Mouse (Mus musculus) MEL (cell line): ENCODE data around the gene Rad51b.

Experiments used
- CTCF ChIP-seq, 3 experiments: IDR thresholded peaks in 2 of 3; conservative IDR thresholded peaks in 1 of 3; 2 replicates each; pipeline ENCODE4 v1.5.1; 2011 to 2012; ENCODE audit warnings: low read length in 3 of 3, low read depth in 2 of 3, mild to moderate bottlenecking in 2 of 3, improper control_type of control experiment in 1 of 3, inconsistent platforms in 1 of 3, mixed read lengths in 1 of 3, moderate library complexity in 1 of 3; ENCODE audit not compliant: control insufficient read depth in 1 of 3, insufficient read depth in 1 of 3, poor library complexity in 1 of 3, severe bottlenecking in 1 of 3
- EP300 ChIP-seq, 2 experiments: IDR thresholded peaks; 2 replicates each; pipeline ENCODE4 v1.6.1; 2011; ENCODE audit warnings: improper control_type of control experiment in 2 of 2, low read length in 2 of 2, low read depth in 1 of 2, mild to moderate bottlenecking in 1 of 2
- HCFC1 ChIP-seq: IDR thresholded peaks from 2 replicates; pipeline ENCODE4 v1.6.1; 2012; ENCODE audit warnings: low read depth, mild to moderate bottlenecking, inconsistent platforms, low read length, improper control_type of control experiment, moderate library complexity
- JUND ChIP-seq: IDR thresholded peaks from 2 replicates; pipeline ENCODE4 v1.6.1; 2011; ENCODE audit warnings: low read depth, mild to moderate bottlenecking, improper control_type of control experiment, low read length
- MEF2A ChIP-seq: IDR thresholded peaks from 2 replicates; pipeline ENCODE4 v1.6.1; 2014; ENCODE audit warnings: low read depth, mild to moderate bottlenecking, inconsistent platforms, low read length, improper control_type of control experiment; ENCODE audit not compliant: poor library complexity, insufficient replicate concordance, severe bottlenecking; ENCODE audit errors: extremely low read depth
- NELFE ChIP-seq: IDR thresholded peaks from 2 replicates; pipeline ENCODE4 v1.6.1; 2011; ENCODE audit warnings: low read depth, low read length, improper control_type of control experiment
- POLR2A ChIP-seq, 2 experiments: IDR thresholded peaks; 2 replicates each; pipeline ENCODE4 v1.6.1; 2011 to 2012; ENCODE audit warnings: low read length in 2 of 2, mild to moderate bottlenecking in 2 of 2, control low read depth in 1 of 2, improper control_type of control experiment in 1 of 2, low read depth in 1 of 2, moderate library complexity in 1 of 2; ENCODE audit not compliant: control insufficient read depth in 1 of 2, insufficient read depth in 1 of 2, poor library complexity in 1 of 2
- POLR2AphosphoS5 ChIP-seq: IDR thresholded peaks from 2 replicates; pipeline ENCODE4 v1.6.1; 2012; ENCODE audit warnings: low read depth, borderline replicate concordance, mild to moderate bottlenecking, inconsistent platforms, low read length, moderate library complexity, mixed read lengths
- RCOR1 ChIP-seq: IDR thresholded peaks from 2 replicates; pipeline ENCODE4 v1.6.1; 2012; ENCODE audit warnings: low read depth, mild to moderate bottlenecking, inconsistent platforms, low read length, improper control_type of control experiment
- SIN3A ChIP-seq: IDR thresholded peaks from 2 replicates; pipeline ENCODE4 v1.6.1; 2012; ENCODE audit warnings: low read length, improper control_type of control experiment, inconsistent platforms
- TAL1 ChIP-seq: IDR thresholded peaks from 2 replicates; pipeline ENCODE4 v1.6.1; 2012; ENCODE audit warnings: mild to moderate bottlenecking, inconsistent platforms, low read length, moderate library complexity, mixed read lengths
- TCF12 ChIP-seq: IDR thresholded peaks from 2 replicates; pipeline ENCODE4 v1.6.1; 2014; ENCODE audit warnings: low read depth, mild to moderate bottlenecking, inconsistent platforms, low read length, improper control_type of control experiment, moderate library complexity
- ZMIZ1 ChIP-seq: IDR thresholded peaks from 2 replicates; pipeline ENCODE4 v1.6.1; 2012; ENCODE audit warnings: low read depth, mild to moderate bottlenecking, inconsistent platforms, low read length, improper control_type of control experiment, moderate library complexity

- TF ChIP-seq MEF2A (no peak), TAL1 (no peak), CTCF (IDR thresholded peaks at IDR 0.05 in 2 of 3, conservative IDR thresholded peaks at IDR 0.05 in 1 of 3; ENCODE audit: control insufficient read depth in 1 of 3, insufficient read depth in 1 of 3, low read depth in 2 of 3, low read length in 3 of 3, poor library complexity in 1 of 3, severe bottlenecking in 1 of 3) (no peak), RCOR1 (no peak), POLR2AphosphoS5 (no peak), JUND (no peak), NELFE (no peak), TCF12 (no peak), EP300 (IDR thresholded peaks at IDR 0.05; ENCODE audit: low read depth in 1 of 2, low read length in 2 of 2) (no peak), HCFC1 (no peak), POLR2A (IDR thresholded peaks at IDR 0.05; ENCODE audit: control insufficient read depth in 1 of 2, insufficient read depth in 1 of 2, low read depth in 1 of 2, low read length in 2 of 2, poor library complexity in 1 of 2) (no peak), SIN3A (no peak), ZMIZ1 (no peak)
Observed at GRCm38 (mm10) chr12:79663131-79663892, 366.2 kb downstream of the Rad51b start.
